Mouse (Mus musculus): Measurements from ENCODE around the gene Gm11937.

The Gm11937 gene

GRCm38 (mm10) chr11:99581051-99581450 is 28.9 kb downstream of the Gm11937 start:
- DNase-seq (ENCODE audit: low spot score) = no peak

DNA sequence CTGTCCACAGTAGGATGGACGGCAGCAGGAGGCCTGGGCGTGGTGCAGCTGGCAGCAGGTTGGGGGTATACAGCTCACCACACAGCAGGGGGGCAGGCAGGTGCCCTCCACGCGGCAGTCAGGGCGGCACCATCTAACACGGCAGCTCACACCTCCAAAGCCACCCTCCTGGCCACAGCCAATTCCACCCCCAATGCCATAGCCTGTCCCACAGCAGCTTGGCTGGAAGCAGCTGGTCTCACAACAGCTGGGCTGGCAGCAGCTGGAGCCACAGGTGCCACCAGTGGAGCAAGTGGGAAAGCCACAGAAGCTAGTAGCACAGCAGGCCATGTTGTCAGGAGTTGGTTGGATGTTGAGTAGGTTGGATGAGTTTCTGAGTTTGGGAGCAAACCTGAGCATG is 29.4 kb downstream of the Gm11937 start, which contains the start of gene Krtap1-5:
Gene Krtap1-5 (minus strand): TSS at position 381 of the 400 bp plus-strand sequence.
- no peak for DNase-seq (ENCODE audit: low spot score)

DNA sequence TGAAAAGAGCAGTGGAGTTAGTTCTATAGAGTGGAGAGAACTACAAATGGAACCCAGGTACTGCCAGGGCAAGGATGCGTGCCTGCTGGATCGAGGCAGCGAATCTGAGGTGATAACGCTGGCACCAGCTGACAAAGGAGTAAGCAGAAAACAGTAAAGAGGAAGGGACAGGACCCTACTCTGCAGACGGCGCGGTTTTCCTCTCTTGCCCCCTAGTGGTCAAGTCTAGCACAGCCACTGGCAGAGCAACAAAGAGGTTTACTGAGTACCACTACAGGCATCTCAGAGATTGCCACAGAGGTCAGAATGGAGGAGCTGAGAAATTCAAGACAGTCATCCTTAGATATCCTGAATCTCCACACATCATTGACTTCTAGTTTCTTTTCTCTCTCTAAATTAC is 35.9 kb downstream of the Gm11937 start:
- DNase-seq (ENCODE audit: low spot score) = peak; percentile 71

DNA sequence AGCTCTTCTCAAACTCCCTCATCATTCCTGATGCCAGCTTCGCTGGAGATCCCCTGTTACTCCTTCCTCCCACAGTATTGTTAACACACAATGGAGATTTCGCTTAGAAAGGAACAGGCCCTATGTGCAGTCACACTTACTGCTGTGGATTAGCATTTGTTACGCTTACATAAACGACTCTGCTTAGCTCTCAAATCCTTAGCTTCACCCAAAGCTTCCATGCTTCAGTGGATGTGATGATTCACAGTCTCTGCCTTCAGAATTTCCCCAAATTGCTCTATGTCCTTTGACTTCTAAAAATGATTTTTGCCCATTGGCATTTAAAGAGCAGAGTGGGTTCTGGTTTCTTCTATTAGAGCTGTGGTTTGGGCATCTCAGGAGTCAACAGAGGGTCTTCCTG is 36.8 kb downstream of the Gm11937 start:
- no peak for DNase-seq (ENCODE audit: low spot score)

GRCm38 (mm10) chr11:99566530-99566929 is 43.5 kb downstream of the Gm11937 start, which contains the start of gene Krtap3-1:
Krtap3-1 (minus strand) TSS chr11:99566630.
- no peak for DNase-seq (ENCODE audit: low spot score)

GRCm38 (mm10) chr11:99562580-99562979 is 47.4 kb downstream of the Gm11937 start:
- no peak for DNase-seq (ENCODE audit: low spot score)
